Mouse (Mus musculus) CD4-positive naive resting alpha-beta T cell, adult 76 days (primary cell): ENCODE measurements around the gene Lif. TPM values are rescaled to one million over a fixed set of nuclear protein-coding genes. Genes with fewer than 3 reads are reported as not detected.

Experiments
- total RNA-seq: library from RNA; stranded (reverse); gene quantifications from one replicate; pipeline ENCODE4 v1.2.4, GENCODE M21; 2023

Lif gene
- 0.18 TPM for total RNA-seq

GRCm38 (mm10) chr11:4256846-4257607, at the start of gene Lif:
TSS of gene Lif (plus strand) at chr11:4257557.

GRCm38 (mm10) chr11:4217914-4218629, 39.3 kb upstream of the Lif start, which contains the start of gene Castor1:
TSS of gene Castor1 (plus strand) at chr11:4218225.

GRCm38 (mm10) chr11:4235665-4236545, 21.5 kb upstream of the Lif start, which contains the start of gene Osm:
TSS of gene Osm (plus strand) at chr11:4236420.

Other genes with a start within 250 kb of the Lif start
- gene Sec14l4, start 226.1 kb upstream of the Lif start, total RNA-seq: not detected
- not detected for gene Sec14l3, start 192.7 kb upstream of the Lif start, total RNA-seq
- gene Mtfp1, start 162.1 kb upstream of the Lif start, total RNA-seq: 2.6 TPM
- gene Sec14l2, start 134.1 kb upstream of the Lif start, total RNA-seq: 0.88 TPM
- 18.4 TPM for gene Rnf215, start 122.4 kb upstream of the Lif start, total RNA-seq
- 6.1 TPM for gene Ccdc157, start 97.3 kb upstream of the Lif start, total RNA-seq
- 54.8 TPM for gene Sf3a1, start 97.2 kb upstream of the Lif start, total RNA-seq
- gene Tbc1d10a, start 70.8 kb upstream of the Lif start, total RNA-seq: 62.8 TPM
- gene Castor1, start 39.3 kb upstream of the Lif start, total RNA-seq: 12.9 TPM
- 12.0 TPM for gene Osm, start 21.1 kb upstream of the Lif start, total RNA-seq
- gene Hormad2, start 183.5 kb downstream of the Lif start, total RNA-seq: 0.47 TPM